Mouse (Mus musculus) forebrain, embryonic 13.5 days (tissue): ENCODE measurements around the gene Pmvk. TPM values are rescaled to one million over a fixed set of nuclear protein-coding genes. Genes with fewer than 3 reads are reported as not detected.

Experiments
- ATAC-seq: fragments of 200-750 bp; cut with Nextera tagmentation; 2 replicates; pipeline ENCODE4 v1.8.0; 2017
- H3K27ac ChIP-seq: fragments of 300-500 bp; sonication (generic); 2 replicates; pipeline ENCODE4 v1.5.1; 2015; ENCODE audit warnings: inconsistent platforms, mild to moderate bottlenecking, moderate library complexity
- H3K27me3 ChIP-seq: fragments of 300-500 bp; sonication (generic); 2 replicates; pipeline ENCODE4 v1.6.1; 2015; ENCODE audit warnings: mild to moderate bottlenecking, inconsistent platforms
- H3K36me3 ChIP-seq: fragments of 300-500 bp; sonication (generic); 2 replicates; pipeline ENCODE4 v1.6.1; 2015; ENCODE audit warnings: mild to moderate bottlenecking, inconsistent platforms; ENCODE audit not compliant: poor library complexity, severe bottlenecking
- H3K4me1 ChIP-seq: fragments of 300-500 bp; sonication (generic); 2 replicates; pipeline ENCODE4 v1.6.1; 2015; ENCODE audit warnings: inconsistent platforms
- H3K4me2 ChIP-seq: fragments of 300-500 bp; sonication (generic); 2 replicates; pipeline ENCODE4 v1.6.1; 2015; ENCODE audit warnings: inconsistent platforms, mild to moderate bottlenecking, moderate library complexity
- H3K4me3 ChIP-seq: fragments of 300-500 bp; sonication (generic); 2 replicates; pipeline ENCODE4 v1.5.1; 2015; ENCODE audit warnings: mild to moderate bottlenecking, inconsistent platforms
- H3K9ac ChIP-seq: fragments of 300-500 bp; sonication (generic); 2 replicates; pipeline ENCODE4 v1.6.1; 2015; ENCODE audit warnings: mild to moderate bottlenecking, inconsistent platforms
- H3K9me3 ChIP-seq: fragments of 300-500 bp; sonication (generic); replicated peaks from 2 replicates; pipeline ENCODE4 v1.6.1; 2016; ENCODE audit warnings: inconsistent platforms
- WGBS: fragments of 180-500 bp; shearing (Covaris S2); methylation state at CpG from one replicate; pipeline ENCODE4 v1.1.7; 2015; 5-methylcytosine and 5-hydroxymethylcytosine counted together
- polyA plus RNA-seq: library from polyadenylated mRNA; unstranded; fragments of >200 nt; fragmentation: Nextera tagmentation; extraction: Ambion mirVana; gene quantifications from 2 replicates; pipeline ENCODE4 v1.2.1, GENCODE M21; 2015

Pmvk gene
- 73.3 and 75.0 TPM in 2 replicates for polyA plus RNA-seq

- H3K36me3 ChIP-seq = no peaks in the 10 kb centered on the region
- 63% methylated on average over 10 of the region's 10 CpGs for WGBS
- no peaks in the 10 kb centered on the region for H3K9me3 ChIP-seq
- no peak within 1 kb of the TSS for H3K4me3 ChIP-seq
- H3K9ac ChIP-seq = no peak within 1 kb of the TSS
- H3K4me2 ChIP-seq = no peak within 1 kb of the TSS
- H3K27me3 ChIP-seq = no peaks in the 10 kb centered on the region
- ATAC-seq = no peak
- no peak within 1 kb of the TSS for H3K27ac ChIP-seq
- H3K4me1 ChIP-seq = peaks cover 10% of the 10 kb centered on the region
Measured at GRCm38 (mm10) chr3:89454401-89455177, at the start of gene Pmvk. Gene Pmvk (plus strand): TSS chr3:89454541.

DNA sequence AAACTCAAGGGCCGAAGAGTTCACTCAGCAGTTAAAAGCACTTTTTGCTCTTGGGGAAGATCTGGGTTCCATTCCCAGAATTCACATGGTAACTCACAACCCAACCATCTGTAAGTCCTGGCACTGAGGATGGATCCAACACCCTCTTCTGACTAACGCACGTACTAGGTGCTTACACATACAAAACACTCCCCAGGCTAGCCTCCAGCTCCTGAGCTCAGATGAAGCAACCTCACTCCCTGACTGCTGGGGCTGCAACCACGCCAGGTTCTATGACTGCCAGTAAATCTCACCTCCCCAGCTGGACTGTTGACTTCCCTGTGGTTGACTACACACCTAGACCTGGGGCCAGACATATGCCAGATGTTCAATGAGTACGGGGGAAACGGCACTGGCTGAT lies 47.5 kb upstream of the Pmvk start:
- Histone ChIP-seq H3K36me3 (peaks cover 50% of the 10 kb centered on the region), H3K4me1 (peaks cover 11% of the 10 kb centered on the region)
- WGBS = 89% methylated on average over 6 of the region's 6 CpGs

DNA sequence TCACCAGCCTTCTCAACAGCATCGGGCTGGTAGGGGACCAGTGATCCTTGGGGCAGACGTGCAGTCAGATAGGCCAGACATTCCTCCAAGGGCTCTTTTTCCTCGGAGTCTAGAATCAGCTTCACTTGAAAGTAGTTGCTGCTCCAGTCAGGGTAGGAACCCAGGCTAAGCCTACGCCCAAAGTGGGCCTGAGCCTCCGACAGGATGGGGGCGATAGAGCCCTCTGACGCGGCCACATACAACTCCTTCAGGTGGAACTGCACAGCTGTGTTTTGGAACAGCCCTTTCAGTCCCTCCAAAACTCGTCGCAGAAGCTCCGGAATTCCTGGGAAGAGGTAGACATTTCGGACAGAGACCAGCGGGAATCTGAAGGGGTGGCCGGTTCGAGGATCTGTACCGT lies 45.9 kb upstream of the Pmvk start:
- Histone ChIP-seq H3K27ac (no peak overlapping the region), H3K27me3 (no peaks in the 10 kb centered on the region), H3K4me2 (no peak overlapping the region), H3K9ac (no peak overlapping the region), H3K9me3 (no peaks in the 10 kb centered on the region), H3K4me1 (peaks cover 11% of the 10 kb centered on the region), H3K36me3 (peaks cover 37% of the 10 kb centered on the region), H3K4me3 (no peak overlapping the region)
- no peak for ATAC-seq
- WGBS = 67% methylated on average over 16 of the region's 16 CpGs

More for the DNA sequence above, 47.5 kb upstream of the Pmvk start:
- Histone ChIP-seq H3K4me2 (no peak overlapping the region), H3K4me3 (no peak overlapping the region), H3K27me3 (no peaks in the 10 kb centered on the region), H3K27ac (no peak overlapping the region), H3K9ac (0 out of 2 replicates have a peak overlapping the region, but pooled peaks have one; percentile 4), H3K9me3 (no peaks in the 10 kb centered on the region)
- no peak for ATAC-seq

GRCm38 (mm10) chr3:89409701-89410100 lies 44.6 kb upstream of the Pmvk start:
- Histone ChIP-seq H3K27me3 (no peaks in the 10 kb centered on the region), H3K4me1 (peaks cover 11% of the 10 kb centered on the region), H3K36me3 (peaks cover 38% of the 10 kb centered on the region), H3K27ac (no peak overlapping the region), H3K4me3 (no peak overlapping the region), H3K4me2 (no peak overlapping the region), H3K9ac (no peak overlapping the region), H3K9me3 (no peaks in the 10 kb centered on the region)
- ATAC-seq = no peak
- WGBS = 96% methylated on average over 3 of the region's 3 CpGs

DNA sequence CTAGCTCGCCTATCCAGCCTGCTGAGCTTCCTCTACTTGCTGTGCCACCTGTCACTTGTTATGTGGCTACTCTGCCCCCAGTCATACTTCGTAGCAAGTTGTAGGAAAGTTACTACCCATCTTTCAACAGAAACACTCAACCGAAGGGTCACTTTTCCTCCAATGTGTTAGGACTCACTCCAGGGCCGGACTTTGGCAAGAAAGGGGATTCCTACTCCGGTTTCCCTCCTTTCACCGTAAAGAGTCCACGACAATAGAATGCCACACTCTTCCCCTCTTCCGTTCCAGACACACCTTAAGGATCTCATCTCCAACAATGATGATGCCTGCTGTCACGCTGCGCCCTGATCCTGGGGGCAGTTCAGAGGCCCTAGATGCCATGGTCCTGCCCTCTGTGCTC lies 43.5 kb upstream of the Pmvk start:
- 78% methylated on average over 10 of the region's 10 CpGs for WGBS
- no peaks in the 10 kb centered on the region for H3K27me3 ChIP-seq
- H3K4me3 ChIP-seq = peak overlapping the region; percentile 59
- H3K27ac ChIP-seq = peak overlapping the region; percentile 16; the same call in 1 of the 2 replicates
- no peak for ATAC-seq
- H3K36me3 ChIP-seq = peaks cover 43% of the 10 kb centered on the region
- peak overlapping the region; percentile 62 for H3K9ac ChIP-seq
- peaks cover 11% of the 10 kb centered on the region for H3K4me1 ChIP-seq
- no peaks in the 10 kb centered on the region for H3K9me3 ChIP-seq
- H3K4me2 ChIP-seq = peak overlapping the region; percentile 78

DNA sequence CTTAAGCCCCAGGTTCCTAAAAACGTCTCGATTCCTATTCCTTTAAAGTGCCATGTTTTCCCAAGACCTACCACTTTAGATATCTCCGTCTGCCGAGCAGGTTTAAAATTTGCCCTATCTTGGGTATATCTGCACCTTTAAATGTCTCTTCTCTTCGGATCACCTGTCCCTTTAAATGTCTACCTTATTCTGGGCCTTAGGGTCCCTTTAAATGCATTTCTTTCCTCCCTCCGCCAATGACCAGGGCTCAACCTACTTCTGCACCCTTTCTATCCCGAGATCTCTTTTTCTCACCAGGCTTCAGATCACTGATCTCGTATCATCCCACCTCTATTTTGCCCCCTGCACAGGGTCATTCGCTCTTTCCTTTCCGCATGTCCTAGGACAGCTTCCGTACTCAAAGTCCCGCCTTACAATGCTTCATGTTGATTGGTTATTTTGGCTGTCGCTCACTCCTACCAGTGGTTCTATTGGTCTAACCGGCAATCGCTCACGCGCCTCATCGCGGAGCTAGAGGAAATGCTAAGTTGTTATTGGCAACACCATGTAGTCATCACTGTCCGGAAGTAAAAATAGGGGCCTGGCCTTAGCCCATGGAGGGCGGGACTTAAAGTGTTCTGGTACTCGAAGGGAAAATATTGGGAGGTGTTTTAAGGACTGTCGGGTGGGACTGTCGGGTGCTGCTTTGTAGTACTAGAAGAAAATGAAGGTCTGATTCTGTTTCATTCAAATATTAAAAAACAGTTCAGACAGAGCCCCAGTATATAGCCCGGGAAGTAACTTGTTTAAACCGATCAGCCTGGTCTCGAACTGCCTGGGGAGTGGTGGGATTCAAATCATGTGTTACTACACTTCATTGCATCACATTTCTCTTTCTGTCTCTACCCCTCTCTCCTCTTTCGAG lies 42.6 kb upstream of the Pmvk start, which contains the start of gene Flad1:
TSS of gene Flad1 (minus strand) at position 381 of the 904 bp plus-strand sequence.
- peak within 1 kb of the TSS; percentile 59 for H3K4me3 ChIP-seq
- H3K27ac ChIP-seq = peak within 1 kb of the TSS; percentile 16; the same call in 1 of the 2 replicates
- H3K36me3 ChIP-seq = peaks cover 48% of the 10 kb centered on the region
- peak within 1 kb of the TSS; percentile 62 for H3K9ac ChIP-seq
- peak within 1 kb of the TSS; percentile 78 for H3K4me2 ChIP-seq
- no peaks in the 10 kb centered on the region for H3K27me3 ChIP-seq
- ATAC-seq = peak; percentile 99
- H3K4me1 ChIP-seq = peaks cover 20% of the 10 kb centered on the region
- WGBS = 6% methylated on average over 28 of the region's 28 CpGs
- H3K9me3 ChIP-seq = no peaks in the 10 kb centered on the region

DNA sequence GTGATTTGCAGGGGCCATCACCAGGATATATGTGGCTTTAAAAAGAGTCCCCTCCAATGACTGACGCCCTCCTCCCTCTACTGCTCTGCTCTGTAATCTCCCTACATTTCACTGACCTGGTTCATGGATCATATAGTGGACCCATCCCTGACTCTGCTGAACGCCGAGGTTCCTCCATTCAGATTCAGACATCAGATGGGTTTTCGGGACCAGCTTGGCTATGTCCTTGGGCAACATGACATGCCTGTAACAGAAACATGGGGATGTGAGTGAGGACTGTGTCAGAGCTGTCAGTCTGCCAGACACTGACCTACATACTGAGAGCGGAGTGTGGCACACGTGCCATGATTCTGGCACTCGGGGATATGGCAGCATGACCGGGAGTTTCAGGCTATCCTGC lies 38.2 kb upstream of the Pmvk start:
- 96% methylated on average over 8 of the region's 8 CpGs for WGBS
- Histone ChIP-seq H3K27me3 (no peaks in the 10 kb centered on the region), H3K36me3 (peaks cover 30% of the 10 kb centered on the region), H3K27ac (no peak overlapping the region), H3K9ac (no peak overlapping the region), H3K4me1 (peaks cover 38% of the 10 kb centered on the region), H3K4me2 (peak overlapping the region; percentile 91; the same call in 1 of the 2 replicates), H3K4me3 (no peak overlapping the region), H3K9me3 (no peaks in the 10 kb centered on the region)
- ATAC-seq = no peak

DNA sequence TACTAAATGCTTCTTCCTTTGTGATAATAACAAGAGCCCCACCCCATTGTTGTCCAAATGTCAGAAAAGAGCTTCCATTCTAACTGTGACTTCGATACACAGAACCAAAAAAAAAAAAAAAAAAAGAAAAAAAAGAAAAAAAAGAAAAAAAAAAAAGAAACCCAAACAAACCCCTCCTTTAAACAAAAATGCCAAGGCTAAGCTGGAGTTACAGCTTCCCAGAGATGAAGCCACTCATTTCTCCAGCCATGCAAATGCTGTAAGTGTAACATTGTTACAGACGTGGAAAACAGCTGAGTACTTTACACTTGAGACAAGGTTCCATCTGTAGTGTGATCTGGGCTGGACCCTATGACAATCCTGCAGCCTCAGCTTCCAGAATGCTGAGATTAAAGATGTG lies 37.2 kb upstream of the Pmvk start:
- no peak for ATAC-seq
- 28% methylated on average over 2 of the region's 2 CpGs for WGBS
- H3K4me2 ChIP-seq = peak overlapping the region; percentile 91

GRCm38 (mm10) chr3:89417840-89418169 lies 36.5 kb upstream of the Pmvk start:
- peaks cover 30% of the 10 kb centered on the region for H3K36me3 ChIP-seq
- WGBS = under 1% methylated on average over 20 of the region's 20 CpGs
- H3K4me1 ChIP-seq = peaks cover 49% of the 10 kb centered on the region
- H3K9ac ChIP-seq = peak overlapping the region; percentile 71
- H3K4me2 ChIP-seq = peak overlapping the region; percentile 91
- peak; percentile 62 for ATAC-seq
- no peaks in the 10 kb centered on the region for H3K9me3 ChIP-seq
- peak overlapping the region; percentile 62 for H3K4me3 ChIP-seq
- no peaks in the 10 kb centered on the region for H3K27me3 ChIP-seq
- peak overlapping the region; percentile 88 for H3K27ac ChIP-seq

More for the DNA sequence above, 37.2 kb upstream of the Pmvk start:
- peaks cover 46% of the 10 kb centered on the region for H3K4me1 ChIP-seq
- H3K9ac ChIP-seq = peak overlapping the region; percentile 71
- no peaks in the 10 kb centered on the region for H3K27me3 ChIP-seq
- peaks cover 30% of the 10 kb centered on the region for H3K36me3 ChIP-seq
- peak overlapping the region; percentile 88 for H3K27ac ChIP-seq
- peak overlapping the region; percentile 62 for H3K4me3 ChIP-seq
- no peaks in the 10 kb centered on the region for H3K9me3 ChIP-seq

DNA sequence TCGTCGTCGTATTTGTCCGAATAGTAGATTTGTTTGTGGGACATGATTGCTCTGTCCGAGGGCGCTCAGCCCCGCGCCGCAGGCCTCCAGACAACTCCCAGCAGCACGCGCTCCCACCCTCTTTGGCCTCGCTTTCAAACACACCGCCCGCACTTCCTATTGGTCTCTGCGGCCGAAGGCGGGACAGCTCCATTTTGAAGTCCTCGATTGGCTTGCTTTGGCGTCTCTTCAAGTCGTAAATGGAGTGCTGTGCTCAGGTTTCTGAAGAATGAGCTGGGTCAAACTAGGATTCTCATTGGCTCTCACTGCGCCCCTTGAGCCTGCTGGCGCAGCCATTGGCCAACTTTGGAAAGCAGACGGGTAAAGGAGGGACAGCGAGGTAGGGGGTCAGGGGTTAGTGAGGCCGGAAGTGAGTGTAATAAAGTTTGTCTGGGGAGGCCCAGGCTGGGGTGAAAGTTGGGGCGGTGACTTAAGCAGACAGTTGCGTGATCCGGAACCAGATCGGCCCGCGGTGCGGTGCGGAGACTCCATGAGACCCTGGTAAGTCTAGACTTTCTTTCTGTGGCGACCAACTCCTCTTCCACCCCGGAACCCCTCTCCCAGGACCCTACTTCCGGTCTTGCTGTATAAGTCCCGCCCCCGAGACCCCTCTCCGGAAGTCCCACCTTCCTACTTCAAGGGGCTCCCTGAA lies 36.0 kb upstream of the Pmvk start, which contains the start of the genes Cks1b and Shc1:
TSS of gene Cks1b (minus strand) at position 214 of the 691 bp plus-strand sequence.
TSS of gene Shc1 (plus strand) at position 274 of the 691 bp plus-strand sequence.
- WGBS = under 1% methylated on average over 39 of the region's 39 CpGs
- Histone ChIP-seq H3K36me3 (peaks cover 28% of the 10 kb centered on the region), H3K4me2 (peak within 1 kb of the TSS; percentile 91), H3K4me3 (peak within 1 kb of the TSS; percentile 62), H3K27ac (peak within 1 kb of the TSS; percentile 88), H3K9ac (peak within 1 kb of the TSS; percentile 73), H3K9me3 (no peaks in the 10 kb centered on the region), H3K4me1 (peaks cover 49% of the 10 kb centered on the region), H3K27me3 (no peaks in the 10 kb centered on the region)
- ATAC-seq = peak; percentile 95

- H3K4me1 ChIP-seq = peaks cover 49% of the 10 kb centered on the region
- H3K27ac ChIP-seq = peak overlapping the region; percentile 88
- ATAC-seq = peak; percentile 9
- no peaks in the 10 kb centered on the region for H3K9me3 ChIP-seq
- no peaks in the 10 kb centered on the region for H3K27me3 ChIP-seq
- peaks cover 25% of the 10 kb centered on the region for H3K36me3 ChIP-seq
- peak overlapping the region; percentile 62 for H3K4me3 ChIP-seq
- peak overlapping the region; percentile 73 for H3K9ac ChIP-seq
- H3K4me2 ChIP-seq = peak overlapping the region; percentile 91
- WGBS = under 1% methylated on average over 16 of the region's 16 CpGs
Measured at GRCm38 (mm10) chr3:89418861-89419250, 35.5 kb upstream of the Pmvk start.
